19 mouse cellular contexts compared by ENCODE assay signal in the genomic region with DNA sequence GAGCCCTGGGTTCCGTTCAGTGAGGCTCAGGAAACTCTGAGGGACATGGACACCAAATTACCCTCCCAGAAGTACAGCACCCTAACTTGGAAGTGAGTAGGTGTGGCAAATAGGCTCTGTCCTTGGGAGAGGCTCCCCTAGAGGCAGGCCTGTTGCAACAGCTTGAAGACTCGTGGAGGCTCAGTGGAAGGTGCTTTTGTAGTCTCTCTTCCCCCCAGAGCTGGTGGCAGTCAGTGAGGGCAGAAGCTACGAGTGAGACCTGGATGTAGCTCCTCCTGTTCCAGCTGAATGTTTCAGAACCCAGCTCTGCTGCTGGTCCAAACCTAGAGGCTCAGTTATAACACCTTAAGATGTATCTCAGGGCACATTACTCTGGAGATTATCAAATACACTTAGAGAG. TPM values are rescaled to one million over a fixed set of nuclear protein-coding genes. Genes with fewer than 3 reads are reported as not detected.
DNase-seq lines count a peak whose midpoint lies in the region; ATAC-seq and TF ChIP-seq lines count a peak whose summit lies in the region.
"Had no signal": no experiment of that assay in that cellular context is flagged by ENCODE, and none has a peak within 500 bp of the region (broad histone marks: within the 10 kb centered on the region; RNA-seq: fewer than 3 reads in every experiment).

No protein-coding gene starts in this region.

- no peak overlapping the region for H3K27ac ChIP-seq in kidney, postnatal 0 days
- no peak overlapping the region for H3K27ac ChIP-seq in liver, postnatal 0 days (ENCODE audit: low read depth)
- H3K27ac ChIP-seq in hindbrain, embryonic 11.5 days (ENCODE audit: low read depth, low read length), result no peak overlapping the region
- H3K27ac ChIP-seq: hindbrain, embryonic 14.5 days; limb, embryonic 10.5 days; liver, embryonic 15.5 days; stomach, embryonic 15.5 days had no signal

- H3K4me3 ChIP-seq in kidney, postnatal 0 days (replicated peaks; ENCODE audit: low read depth, low read length), result no peak overlapping the region
- H3K4me3 ChIP-seq in liver, postnatal 0 days (ENCODE audit: low read depth, low read length), result no peak overlapping the region
- no peak overlapping the region for H3K4me3 ChIP-seq in hindbrain, embryonic 11.5 days (ENCODE audit: low read depth, low read length)
- H3K4me3 ChIP-seq: heart, embryonic 12.5 days; limb, embryonic 10.5 days; liver, embryonic 15.5 days; stomach, embryonic 15.5 days had no signal

- no peaks in the 10 kb centered on the region for H3K9me3 ChIP-seq in kidney, postnatal 0 days (replicated peaks; ENCODE audit: low read length)
- no peaks in the 10 kb centered on the region for H3K9me3 ChIP-seq in liver, postnatal 0 days (ENCODE audit: low read length)
- no peaks in the 10 kb centered on the region for H3K9me3 ChIP-seq in hindbrain, embryonic 11.5 days (ENCODE audit: control insufficient read depth, low read length)
- H3K9me3 ChIP-seq: heart, embryonic 12.5 days; limb, embryonic 10.5 days; liver, embryonic 15.5 days; megakaryocyte, embryonic 14.5 days; stomach, embryonic 15.5 days had no signal

- no peak overlapping the region for H3K9ac ChIP-seq in kidney, postnatal 0 days (ENCODE audit: low read depth, low read length)
- H3K9ac ChIP-seq in liver, postnatal 0 days (replicated peaks), result no peak overlapping the region
- no peak overlapping the region for H3K9ac ChIP-seq in hindbrain, embryonic 11.5 days (ENCODE audit: low read depth, low read length)
- H3K9ac ChIP-seq: heart, embryonic 12.5 days; hindbrain, embryonic 14.5 days; liver, embryonic 15.5 days; stomach, embryonic 15.5 days had no signal

- no peaks in the 10 kb centered on the region for H3K4me1 ChIP-seq in kidney, postnatal 0 days (replicated peaks; ENCODE audit: insufficient read depth, low read length)
- H3K4me1 ChIP-seq in liver, postnatal 0 days (ENCODE audit: insufficient read depth), result no peaks in the 10 kb centered on the region
- H3K4me1 ChIP-seq in hindbrain, embryonic 11.5 days (replicated peaks; ENCODE audit: control insufficient read depth, insufficient read depth, low read length), result no peaks in the 10 kb centered on the region
- H3K4me1 ChIP-seq: heart, embryonic 12.5 days; stomach, embryonic 15.5 days had no signal

- no peaks in the 10 kb centered on the region for H3K27me3 ChIP-seq in kidney, postnatal 0 days (ENCODE audit: insufficient read depth, low read length)
- no peaks in the 10 kb centered on the region for H3K27me3 ChIP-seq in liver, postnatal 0 days (ENCODE audit: insufficient read depth, low read length)
- no peaks in the 10 kb centered on the region for H3K27me3 ChIP-seq in hindbrain, embryonic 11.5 days (ENCODE audit: control insufficient read depth, insufficient read depth, low read length)
- H3K27me3 ChIP-seq: heart, embryonic 12.5 days; megakaryocyte, embryonic 14.5 days; stomach, embryonic 15.5 days had no signal

- no peak for ATAC-seq in kidney, postnatal 0 days (replicated peaks; ENCODE audit: low FRiP score, low read depth)
- ATAC-seq in liver, postnatal 0 days, result no peak
- no peak for ATAC-seq in hindbrain, embryonic 11.5 days (ENCODE audit: low FRiP score)
- ATAC-seq: forebrain, embryonic 16.5 days had no signal

- 0 out of 2 replicates have a peak, but pooled peaks cover 8% of the 10 kb centered on the region for H3K36me3 ChIP-seq in kidney, postnatal 0 days (ENCODE audit: insufficient read depth, low read length)
- peaks cover 10% of the 10 kb centered on the region for H3K36me3 ChIP-seq in liver, postnatal 0 days (replicated peaks; ENCODE audit: insufficient read depth, low read length)
- no peaks in the 10 kb centered on the region for H3K36me3 ChIP-seq in hindbrain, embryonic 11.5 days (ENCODE audit: control insufficient read depth, insufficient read depth, low read length)
- H3K36me3 ChIP-seq: stomach, embryonic 15.5 days had no signal

- TF ChIP-seq EP300 in liver, postnatal 0 days (IDR thresholded peaks at IDR 0.05; ENCODE audit: low read depth), result no peak

- H3K4me2 ChIP-seq in kidney, postnatal 0 days (ENCODE audit: low read length), result no peak overlapping the region
- no peak overlapping the region for H3K4me2 ChIP-seq in liver, postnatal 0 days (ENCODE audit: low read depth, low read length)
- no peak overlapping the region for H3K4me2 ChIP-seq in hindbrain, embryonic 11.5 days (replicated peaks; ENCODE audit: low read depth, low read length)
- H3K4me2 ChIP-seq: heart, embryonic 12.5 days; hindbrain, embryonic 14.5 days; liver, embryonic 15.5 days; stomach, embryonic 15.5 days had no signal

- TF ChIP-seq CTCF in kidney, postnatal 0 days (IDR thresholded peaks at IDR 0.05; ENCODE audit: low read depth), result peak; percentile 9; the same call in 1 of the 2 replicates
- TF ChIP-seq CTCF in liver, postnatal 0 days (IDR thresholded peaks at IDR 0.05; ENCODE audit: low read depth), result peak; percentile 24

- 30% methylated on average over 3 of the region's 3 CpGs for WGBS in kidney, postnatal 0 days
- WGBS in liver, postnatal 0 days (ENCODE audit: insufficient replicate concordance), result 20% methylated on average over 3 of the region's 3 CpGs
- 31% methylated on average over 3 of the region's 3 CpGs for WGBS in hindbrain, embryonic 11.5 days

- DNase-seq in kidney, postnatal 0 days (ENCODE audit: low spot score), result no peak
- DNase-seq in kidney, postnatal 4 days, result no peak
- DNase-seq in A20 (ENCODE audit: low read depth, low spot score) (peak; percentile 36), MEL-GATA-1-ER (ENCODE audit: extremely low read depth, low read depth) (peak; percentile 53)
- no peak for DNase-seq in liver, postnatal 0 days
- DNase-seq in hindbrain, embryonic 11.5 days (ENCODE audit: low spot score), result no peak
- DNase-seq in adrenal gland, postnatal 10 days, result no peak
- DNase-seq: cerebellum, adult 9-10 months; gastrocnemius, postnatal 10 days; heart, adult 11 months; lung, postnatal 10 days; right cerebral cortex, postnatal 25 days had no signal

RNA-seq across cellular contexts. Expression of gene Tbc1d14, which starts 2.0 kb away (rescaled TPM):
- 39.7 and 41.6 TPM in 2 replicates for polyA plus RNA-seq in kidney, postnatal 0 days (2015; fragmentation: Nextera tagmentation; extraction: Ambion mirVana)
- polyA plus RNA-seq in liver, postnatal 0 days (2015; fragmentation: Nextera tagmentation; extraction: Ambion mirVana), result 5.7 and 6.5 TPM in 2 replicates
- 38.3 and 41.4 TPM in 2 replicates for polyA plus RNA-seq in hindbrain, embryonic 11.5 days (2014; fragmentation: Nextera tagmentation; extraction: Ambion mirVana)
- 10 to 100 TPM; 32.3 to 32.4 TPM for total RNA-seq in adrenal gland, postnatal 10 days (2021)

Comparison
In these comparisons a context has a peak if more than half of its experiments do, and no peak if none do; other contexts are left out.
1. DNase-seq: peak in A20 (single experiment) and MEL-GATA-1-ER (single experiment); none in kidney, postnatal 0 days (single experiment), kidney, postnatal 4 days (0 of 2), liver, postnatal 0 days (single experiment), hindbrain, embryonic 11.5 days (single experiment) and adrenal gland, postnatal 10 days (single experiment).